Mouse (Mus musculus): Measurements from ENCODE around the gene Nup98.

GRCm38 (mm10) chr7:102183849-102184248 is 26.1 kb downstream of the Nup98 start:
- TF ChIP-seq CTCF (IDR thresholded peaks at IDR 0.05; ENCODE audit: low read depth, low read length) (no peak), POLR2A (IDR thresholded peaks at IDR 0.05; ENCODE audit: extremely low read depth, insufficient read depth, low read length) (no peak)
